Mouse (Mus musculus) CH12.LX (cell line): ENCODE results near the gene Chd9. TPM values are rescaled to one million over a fixed set of nuclear protein-coding genes. Genes with fewer than 3 reads are reported as not detected.
A peak's percentile ranks its signal among the peaks of the same experiment; 100 is the strongest.

ENCODE experiments used
- DNase-seq: peaks from one replicate; pipeline ENCODE4 v3.0.0-alpha.2; 2013; ENCODE audit errors: extremely low read depth
- H3K27ac ChIP-seq: 2 replicates; pipeline ENCODE4 v1.5.1; 2012; ENCODE audit warnings: low read depth, mild to moderate bottlenecking, control low read depth, moderate library complexity; ENCODE audit not compliant: insufficient read depth
- H3K27me3 ChIP-seq: replicated peaks from 2 replicates; pipeline ENCODE3; 2012; ENCODE audit warnings: inconsistent platforms
- H3K36me3 ChIP-seq, 2 experiments: replicated peaks in 1 of 2; 2 replicates each; pipeline versions ENCODE3 to v1.6.1; 2012; ENCODE audit warnings: inconsistent platforms in 1 of 2, low read length in 1 of 2, mild to moderate bottlenecking in 1 of 2, mixed read lengths in 1 of 2, moderate library complexity in 1 of 2; ENCODE audit not compliant: control insufficient read depth in 1 of 2, insufficient read depth in 1 of 2
- H3K4me1 ChIP-seq, 2 experiments: 2 replicates each; pipeline ENCODE4 v1.6.1; 2012; ENCODE audit warnings: inconsistent platforms in 1 of 2, moderate library complexity in 1 of 2; ENCODE audit not compliant: insufficient read depth in 2 of 2, control insufficient read depth in 1 of 2
- H3K4me2 ChIP-seq: 2 replicates; pipeline ENCODE4 v1.6.1; 2012; ENCODE audit warnings: low read depth, mild to moderate bottlenecking, control low read depth; ENCODE audit not compliant: poor library complexity, insufficient read depth, severe bottlenecking
- H3K4me3 ChIP-seq, 3 experiments: fragments of 150-350 bp in 1 of 3; sonication (generic) in 1 of 3; replicated peaks in 1 of 3; 2 replicates each; pipeline versions ENCODE3 to v1.5.1; 2011 to 2012; ENCODE audit warnings: low read depth in 2 of 3, low read length in 2 of 3, mild to moderate bottlenecking in 2 of 3, moderate library complexity in 2 of 3, control low read depth in 1 of 3, improper control_type of control experiment in 1 of 3, inconsistent platforms in 1 of 3, mixed read lengths in 1 of 3; ENCODE audit not compliant: poor library complexity in 1 of 3
- H3K79me2 ChIP-seq: replicated peaks from 2 replicates; pipeline ENCODE4 v1.6.1; 2012; ENCODE audit warnings: mild to moderate bottlenecking, moderate library complexity; ENCODE audit not compliant: control insufficient read depth, poor library complexity, insufficient read depth, severe bottlenecking; ENCODE audit errors: extremely low read depth
- H3K9ac ChIP-seq: 2 replicates; pipeline ENCODE4 v1.6.1; 2012; ENCODE audit warnings: low read depth, mild to moderate bottlenecking, control low read depth, moderate library complexity; ENCODE audit not compliant: insufficient read depth
- H3K9me3 ChIP-seq: replicated peaks from 2 replicates; pipeline ENCODE3; 2012; ENCODE audit warnings: low read length, inconsistent platforms, mixed read lengths
- BHLHE40 ChIP-seq: IDR thresholded peaks from 2 replicates; pipeline ENCODE4 v1.6.1; 2011; ENCODE audit warnings: mild to moderate bottlenecking, low read depth, low read length, improper control_type of control experiment
- CHD1 ChIP-seq: IDR thresholded peaks from 2 replicates; pipeline ENCODE4 v1.6.1; 2012; ENCODE audit warnings: low read depth, low read length, improper control_type of control experiment, inconsistent platforms
- CHD2 ChIP-seq: IDR thresholded peaks from 2 replicates; pipeline ENCODE4 v1.6.1; 2011; ENCODE audit warnings: low read length, improper control_type of control experiment
- CTCF ChIP-seq, 2 experiments: IDR thresholded peaks in 1 of 2; conservative IDR thresholded peaks in 1 of 2; 2 replicates each; pipeline ENCODE4 v1.5.1; 2011 to 2012; ENCODE audit warnings: low read depth in 2 of 2, low read length in 2 of 2, improper control_type of control experiment in 1 of 2, inconsistent platforms in 1 of 2, mild to moderate bottlenecking in 1 of 2, moderate library complexity in 1 of 2
- E2F4 ChIP-seq: IDR thresholded peaks from 2 replicates; pipeline ENCODE4 v1.6.1; 2011; ENCODE audit warnings: low read depth, low read length, improper control_type of control experiment; ENCODE audit not compliant: insufficient replicate concordance
- ELF1 ChIP-seq: IDR thresholded peaks from 2 replicates; pipeline ENCODE4 v1.6.1; 2014; ENCODE audit warnings: low read depth, mild to moderate bottlenecking, inconsistent platforms, low read length, improper control_type of control experiment
- EP300 ChIP-seq: IDR thresholded peaks from 2 replicates; pipeline ENCODE4 v1.6.1; 2011; ENCODE audit warnings: low read length, improper control_type of control experiment
- ETS1 ChIP-seq: conservative IDR thresholded peaks from 2 replicates; pipeline ENCODE4 v1.6.1; 2012; ENCODE audit warnings: low read depth, mild to moderate bottlenecking, inconsistent platforms, low read length, improper control_type of control experiment, moderate library complexity
- GABPA ChIP-seq: IDR thresholded peaks from 2 replicates; pipeline ENCODE4 v1.6.1; 2012; ENCODE audit warnings: low read depth, low read length, improper control_type of control experiment, inconsistent platforms; ENCODE audit not compliant: insufficient replicate concordance
- HCFC1 ChIP-seq: IDR thresholded peaks from 2 replicates; pipeline ENCODE4 v1.6.1; 2012; ENCODE audit warnings: low read depth, mild to moderate bottlenecking, inconsistent platforms, low read length, improper control_type of control experiment
- IRF4 ChIP-seq: IDR thresholded peaks from 2 replicates; pipeline ENCODE4 v1.6.1; 2014; ENCODE audit warnings: low read depth, mild to moderate bottlenecking, inconsistent platforms, low read length, improper control_type of control experiment
- JUN ChIP-seq: IDR thresholded peaks from 2 replicates; pipeline ENCODE4 v1.6.1; 2011; ENCODE audit warnings: low read depth, mild to moderate bottlenecking, low read length, improper control_type of control experiment, moderate library complexity; ENCODE audit not compliant: insufficient read depth
- JUND ChIP-seq: conservative IDR thresholded peaks from 2 replicates; pipeline ENCODE4 v1.6.1; 2011; ENCODE audit warnings: low read depth, low read length, improper control_type of control experiment
- KAT2A ChIP-seq: IDR thresholded peaks from 2 replicates; pipeline ENCODE4 v1.6.1; 2012; ENCODE audit warnings: low read length, improper control_type of control experiment, inconsistent platforms; ENCODE audit not compliant: insufficient replicate concordance
- MAX ChIP-seq: IDR thresholded peaks from 2 replicates; pipeline ENCODE4 v1.6.1; 2011; ENCODE audit warnings: low read length, improper control_type of control experiment
- MAZ ChIP-seq: IDR thresholded peaks from 2 replicates; pipeline ENCODE4 v1.6.1; 2012; ENCODE audit warnings: low read depth, mild to moderate bottlenecking, inconsistent platforms, low read length, improper control_type of control experiment, moderate library complexity
- MEF2A ChIP-seq: IDR thresholded peaks from 2 replicates; pipeline ENCODE4 v1.6.1; 2014; ENCODE audit warnings: low read depth, mild to moderate bottlenecking, inconsistent platforms, low read length, improper control_type of control experiment, borderline replicate concordance
- MXI1 ChIP-seq: IDR thresholded peaks from 2 replicates; pipeline ENCODE4 v1.6.1; 2011; ENCODE audit warnings: mild to moderate bottlenecking, low read depth, low read length, improper control_type of control experiment
- MYC ChIP-seq: IDR thresholded peaks from 2 replicates; pipeline ENCODE4 v1.6.1; 2011; ENCODE audit warnings: low read depth, mild to moderate bottlenecking, improper control_type of control experiment, low read length
- NELFE ChIP-seq: IDR thresholded peaks from 2 replicates; pipeline ENCODE4 v1.6.1; 2011; ENCODE audit warnings: low read depth, low read length, improper control_type of control experiment
- NRF1 ChIP-seq: IDR thresholded peaks from 2 replicates; pipeline ENCODE4 v1.6.1; 2014; ENCODE audit warnings: low read depth, mild to moderate bottlenecking, inconsistent platforms, low read length, improper control_type of control experiment, moderate library complexity
- PAX5 ChIP-seq: IDR thresholded peaks from 2 replicates; pipeline ENCODE4 v1.6.1; 2012; ENCODE audit warnings: low read length, inconsistent platforms, mixed read lengths
- POLR2A ChIP-seq: IDR thresholded peaks from 2 replicates; pipeline ENCODE4 v1.6.1; 2011; ENCODE audit warnings: low read depth, mild to moderate bottlenecking, improper control_type of control experiment, low read length
- RAD21 ChIP-seq: IDR thresholded peaks from 2 replicates; pipeline ENCODE4 v1.6.1; 2011; ENCODE audit warnings: low read depth, mild to moderate bottlenecking, low read length, improper control_type of control experiment, moderate library complexity
- RCOR1 ChIP-seq: conservative IDR thresholded peaks from 2 replicates; pipeline ENCODE4 v1.6.1; 2012; ENCODE audit warnings: low read depth, mild to moderate bottlenecking, inconsistent platforms, low read length, improper control_type of control experiment
- SIN3A ChIP-seq: IDR thresholded peaks from 2 replicates; pipeline ENCODE4 v1.6.1; 2012; ENCODE audit warnings: low read length, improper control_type of control experiment, inconsistent platforms
- SMC3 ChIP-seq: IDR thresholded peaks from 2 replicates; pipeline ENCODE4 v1.6.1; 2011; ENCODE audit warnings: low read depth, low read length, improper control_type of control experiment
- TBP ChIP-seq: conservative IDR thresholded peaks from 2 replicates; pipeline ENCODE4 v1.6.1; 2011; ENCODE audit warnings: low read depth, low read length, improper control_type of control experiment
- TCF12 ChIP-seq: IDR thresholded peaks from 2 replicates; pipeline ENCODE4 v1.6.1; 2014; ENCODE audit warnings: low read depth, mild to moderate bottlenecking, inconsistent platforms, low read length, improper control_type of control experiment
- UBTF ChIP-seq: IDR thresholded peaks from 2 replicates; pipeline ENCODE4 v1.6.1; 2012; ENCODE audit warnings: low read depth, mild to moderate bottlenecking, inconsistent platforms, low read length, improper control_type of control experiment, moderate library complexity
- USF1 ChIP-seq: IDR thresholded peaks from 2 replicates; pipeline ENCODE4 v1.6.1; 2014; ENCODE audit warnings: low read depth, mild to moderate bottlenecking, inconsistent platforms, low read length, improper control_type of control experiment
- USF2 ChIP-seq: conservative IDR thresholded peaks from 2 replicates; pipeline ENCODE4 v1.6.1; 2011; ENCODE audit warnings: low read depth, low read length, improper control_type of control experiment
- ZC3H11A ChIP-seq: IDR thresholded peaks from 2 replicates; pipeline ENCODE4 v1.6.1; 2012; ENCODE audit warnings: low read depth, mild to moderate bottlenecking, inconsistent platforms, low read length, improper control_type of control experiment
- ZNF384 ChIP-seq: IDR thresholded peaks from 2 replicates; pipeline ENCODE4 v1.6.1; 2012; ENCODE audit warnings: low read depth, low read length, improper control_type of control experiment, inconsistent platforms
- dilution Hi-C: fragments of 300-500 bp; cut with MboI; formaldehyde crosslinking; loops from 2 replicates; pipeline ENCODE4 v1.14.3; 2020; ENCODE audit warnings: low sequenced_read_pairs; ENCODE audit not compliant: extremely low pct_unique_long_range_greater_than_20kb, extremely low pct_ligation_motif_present
- in situ Hi-C: fragments of 300-500 bp; cut with MboI; formaldehyde crosslinking; loops from 3 replicates; pipeline ENCODE4 v1.14.3; 2019; ENCODE audit warnings: low sequenced_read_pairs, low pct_ligation_motif_present, low pct_unique_long_range_greater_than_20kb, mixed read lengths
- polyA plus RNA-seq: library from polyadenylated mRNA; unstranded; fragments of >175 nt; gene quantifications from 2 replicates; pipeline ENCODE4 v1.2.1, GENCODE M21; 2012; ENCODE audit warnings: low read depth; ENCODE audit not compliant: insufficient read length
- total RNA-seq, 2 experiments: library from RNA; depleted of rRNA; stranded (reverse); fragments of 300-350 nt in 1 of 2; fragments of >200 nt in 1 of 2; gene quantifications; 2 replicates each; pipeline ENCODE4 v1.2.3; 2012 to 2014

Chd9 gene
- total and polyA plus RNA-seq, 3 experiments = 12.7 to 188 (median 15.1) TPM

DNA sequence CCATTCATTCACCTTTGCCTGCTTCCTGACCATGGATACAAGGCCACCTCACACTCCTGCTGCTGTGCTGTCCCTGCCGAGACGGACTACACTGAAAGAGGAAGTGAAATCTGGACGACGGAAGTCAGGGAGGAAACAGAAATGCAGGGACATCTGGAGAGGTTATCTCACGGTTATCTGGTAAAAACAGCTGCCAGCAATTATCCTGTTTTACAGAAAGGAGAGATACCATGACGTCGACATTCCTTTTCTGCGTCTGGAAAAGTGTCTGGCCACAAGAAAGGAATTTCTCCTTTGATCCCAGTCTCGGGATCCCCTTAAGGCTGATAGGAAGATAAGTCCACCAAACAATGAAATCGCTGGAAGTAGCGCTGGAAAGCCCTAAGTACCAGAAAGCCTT lies 5.7 kb upstream of the Chd9 start:
- TF ChIP-seq RCOR1 (peak; percentile 67; the same call in 1 of the 2 replicates), ZC3H11A (no peak), GABPA (no peak), MYC (no peak), ETS1 (peak; percentile 41; the same call in 1 of the 2 replicates), POLR2A (no peak), ZNF384 (no peak), CHD2 (no peak), TBP (no peak), CHD1 (no peak), MAZ (no peak), ELF1 (0 out of 2 replicates have a peak, but pooled peaks have one; percentile 11), USF1 (no peak), USF2 (no peak), SMC3 (no peak), IRF4 (peak; percentile 90), JUND (0 out of 2 replicates have a peak, but pooled peaks have one; percentile 27), MXI1 (no peak), TCF12 (peak; percentile 69; the same call in 1 of the 2 replicates), MAX (no peak), PAX5 (no peak), RAD21 (no peak), MEF2A (no peak), NRF1 (no peak), HCFC1 (no peak), KAT2A (no peak), CTCF (conservative IDR thresholded peaks at IDR 0.05 in 1 of 2, IDR thresholded peaks at IDR 0.05 in 1 of 2; ENCODE audit: low read depth in 2 of 2, low read length in 2 of 2) (no peak), SIN3A (no peak), UBTF (no peak), NELFE (no peak), E2F4 (no peak), EP300 (peak; percentile 93), BHLHE40 (peak; percentile 53), JUN (no peak)
- Histone ChIP-seq H3K4me3 (no peak overlapping the region), H3K9ac (no peak overlapping the region)

More for the DNA sequence above, 5.7 kb upstream of the Chd9 start:
- no peaks in the 10 kb centered on the region for H3K36me3 ChIP-seq
- peaks cover 2% of the 10 kb centered on the region for H3K9me3 ChIP-seq
- H3K27ac ChIP-seq = no peak overlapping the region
- 0 out of 2 replicates have a peak overlapping the region, but pooled peaks have one; percentile 26 for H3K4me2 ChIP-seq
- no peaks in the 10 kb centered on the region for H3K27me3 ChIP-seq
- dilution Hi-C loops = no loop called here
- H3K79me2 ChIP-seq = no peaks in the 10 kb centered on the region
- DNase-seq = no peak
- H3K4me1 ChIP-seq = peaks cover 16 to 35% of the 10 kb centered on the region in 2 experiments
- in situ Hi-C loops = loop anchor here (10.0 kb wide), 1 partner anchor 202 kb away; no protein-coding TSS in a partner anchor
